Mouse (Mus musculus) left cerebral cortex, adult 2 months (tissue): ENCODE results near the gene Spop. TPM values are rescaled to one million over a fixed set of nuclear protein-coding genes. Genes with fewer than 3 reads are reported as not detected.

Experiments used
- DNase-seq, 2 experiments: peaks; one replicate each; pipeline ENCODE4 v3.0.0; 2021 to 2022; ENCODE audit warnings: low spot score in 2 of 2, mixed read lengths in 1 of 2; ENCODE audit errors: extremely low spot score in 1 of 2
- H3K27ac ChIP-seq: fragments of 200-600 bp; 2 replicates; pipeline ENCODE4 v1.8.1; 2022
- H3K4me3 ChIP-seq: fragments of 200-600 bp; 2 replicates; pipeline ENCODE4 v1.8.1; 2022
- CTCF ChIP-seq: fragments of 200-600 bp; IDR thresholded peaks from 2 replicates; pipeline ENCODE4 v1.8.1; 2022; ENCODE audit warnings: antibody characterized with exemption, mild to moderate bottlenecking, moderate library complexity
- intact Hi-C: fragments of 180-260 bp; cut with DNase I; formaldehyde crosslinking; loops from one replicate; pipeline ENCODE4 v1.15.1; 2025
- total RNA-seq, 2 experiments: library from RNA; stranded (reverse); gene quantifications; 2 replicates each; pipeline ENCODE4 v1.2.3; 2021

Spop gene
- total RNA-seq, 2 experiments from 2014 or later = 178 to 187 TPM

GRCm38 (mm10) chr11:95538378-95539104 is 124.7 kb downstream of the Spop start:
- Histone ChIP-seq H3K4me3 (no peak overlapping the region), H3K27ac (no peak overlapping the region)
- TF ChIP-seq CTCF = no peak
- no peak for DNase-seq
- intact Hi-C loops = no loop called here

- no peak overlapping the region for H3K27ac ChIP-seq
- DNase-seq = no peak
- intact Hi-C loops = no loop called here
- H3K4me3 ChIP-seq = no peak overlapping the region
- TF ChIP-seq CTCF = no peak
Observed at GRCm38 (mm10) chr11:95540637-95541385, 126.9 kb downstream of the Spop start.

Other genes starting within 250 kb of the Spop start
- gene Tac4, start 152.6 kb upstream of the Spop start, total RNA-seq = not detected
- gene Kat7, start 103.8 kb upstream of the Spop start, total RNA-seq = 10 to 100 TPM; 72.3 to 77.2 TPM
- 1 to 10 TPM; 3.0 to 3.6 TPM for gene Fam117a, start 77.1 kb upstream of the Spop start, total RNA-seq
- gene Slc35b1, start 29.4 kb upstream of the Spop start, total RNA-seq = 10 to 100 TPM; 55.8 to 61.9 TPM
- gene Nxph3, start 100.5 kb downstream of the Spop start, total RNA-seq = 10 to 100 TPM; 19.8 to 26.5 TPM
- gene Ngfr, start 173.7 kb downstream of the Spop start, total RNA-seq = 1 to 10 TPM in 1 of 2 experiments, under 1 TPM in 1; 0.93 to 1.3 TPM